Comparison of ENCODE assay signal across 20 mouse cellular contexts in genomic region chr10:93572209-93572608, GRCm38 (mm10). TPM values are rescaled to one million over a fixed set of nuclear protein-coding genes. Genes with fewer than 3 reads are reported as not detected.
"Had no signal": no experiment of that assay in that cellular context is flagged by ENCODE, and none has a peak within 500 bp of the region (broad histone marks: within the 10 kb centered on the region; RNA-seq: fewer than 3 reads in every experiment).

No protein-coding gene starts in this region.

- H3K9me3 ChIP-seq: limb, embryonic 13.5 days; midbrain, embryonic 10.5 days; neural tube, embryonic 15.5 days had no signal

- H3K27ac ChIP-seq: limb, embryonic 13.5 days; midbrain, embryonic 10.5 days; neural tube, embryonic 15.5 days had no signal

- H3K4me3 ChIP-seq: limb, embryonic 13.5 days; midbrain, embryonic 10.5 days; myocyte; neural tube, embryonic 15.5 days had no signal

- H3K4me1 ChIP-seq: midbrain, embryonic 10.5 days; neural tube, embryonic 15.5 days had no signal

- DNase-seq: kidney, adult 2 months; kidney, postnatal 36 days; left cerebral cortex, postnatal 4 days; lung, adult 18-20 months; lung, postnatal 10 days; lung, postnatal 4 days; midbrain, embryonic 14.5 days; right cerebral cortex, adult 18-20 months; right cerebral cortex, postnatal 25 days; thymus, postnatal 14 days had no signal

- H3K9ac ChIP-seq: limb, embryonic 13.5 days; neural tube, embryonic 15.5 days had no signal

- H3K27me3 ChIP-seq: limb, embryonic 13.5 days; neural tube, embryonic 15.5 days had no signal

- H3K36me3 ChIP-seq: limb, embryonic 13.5 days; midbrain, embryonic 10.5 days; neural tube, embryonic 15.5 days had no signal

RNA-seq across cellular contexts. Expression of gene Ccdc38, which starts 31.8 kb away (rescaled TPM):
- total RNA-seq: layer of hippocampus, adult 18-20 months; layer of hippocampus, postnatal 14 days; left cerebral cortex, adult 18-20 months; left cerebral cortex, postnatal 4 days had no signal
- polyA plus RNA-seq: kidney, adult 2 months; small intestine, adult 2 months; urinary bladder, adult 2 months had no signal

RNA-seq across cellular contexts. Expression of gene Amdhd1, which starts 32.4 kb away (rescaled TPM):
- total RNA-seq: megakaryocyte, adult 5-6 weeks had no signal
- polyA plus RNA-seq: midbrain, embryonic 14.5 days had no signal
